Mouse (Mus musculus) c-Kit-positive CD71-positive TER-119-positive erythroid progenitor cells, embryonic 14.5 days (primary cell): ENCODE measurements around the gene Lrrn1.

Experiments
- DNase-seq: peaks from one replicate; pipeline ENCODE4 v3.0.0-alpha.2; 2013; ENCODE audit warnings: low spot score

The Lrrn1 gene

GRCm38 (mm10) chr6:107583759-107584383 is 54.3 kb downstream of the Lrrn1 start:
- DNase-seq: no peak

GRCm38 (mm10) chr6:107605151-107605550 is 75.6 kb downstream of the Lrrn1 start:
- DNase-seq: no peak

GRCm38 (mm10) chr6:107614288-107614687 is 84.7 kb downstream of the Lrrn1 start:
- DNase-seq: no peak
